Mouse (Mus musculus): ENCODE measurements around the gene Sgce. TPM values are rescaled to one million over a fixed set of nuclear protein-coding genes. Genes with fewer than 3 reads are reported as not detected.
"Not testable (repeated sequence)": the region's sequence is repeated elsewhere in the genome, so short reads cannot be mapped to it uniquely, and the experiment has no call there.

The Sgce gene
- polyA plus RNA-seq, 1 experiment from 2014 or later: 19.6 TPM

GRCm38 (mm10) chr6:4684706-4685340 is 62.2 kb downstream of the Sgce start:
- H3K27me3 ChIP-seq: no peaks in the 10 kb centered on the region
- no peak overlapping the region for H3K4me2 ChIP-seq
- H3K9me3 ChIP-seq (replicated peaks): no peaks in the 10 kb centered on the region
- H3K27ac ChIP-seq (replicated peaks): no peak overlapping the region
- ATAC-seq (ENCODE audit: insufficient read depth): no peak
- H3K9ac ChIP-seq: no peak overlapping the region
- WGBS (ENCODE audit: insufficient replicate concordance): 42% methylated on average over 10 of the region's 10 CpGs
- no peaks in the 10 kb centered on the region for H3K4me1 ChIP-seq (replicated peaks)
- no peak overlapping the region for H3K4me3 ChIP-seq (replicated peaks)
- H3K36me3 ChIP-seq (replicated peaks): no peaks in the 10 kb centered on the region

- H3K9me3 ChIP-seq (replicated peaks): no peaks in the 10 kb centered on the region
- 74% methylated on average over 4 of the region's 4 CpGs for WGBS (ENCODE audit: insufficient replicate concordance)
These were observed 66.4 kb downstream of the Sgce start for GRCm38 (mm10) chr6:4680576-4680975.

GRCm38 (mm10) chr6:4679981-4680380 is 67.0 kb downstream of the Sgce start:
- H3K27ac ChIP-seq (replicated peaks): no peak overlapping the region
- H3K9me3 ChIP-seq (replicated peaks): no peaks in the 10 kb centered on the region
- 77% methylated on average over 1 of the region's 1 CpGs for WGBS (ENCODE audit: insufficient replicate concordance)
- H3K27me3 ChIP-seq: no peaks in the 10 kb centered on the region
- no peaks in the 10 kb centered on the region for H3K4me1 ChIP-seq (replicated peaks)
- no peaks in the 10 kb centered on the region for H3K36me3 ChIP-seq (replicated peaks)
- no peak overlapping the region for H3K9ac ChIP-seq
- ATAC-seq (ENCODE audit: insufficient read depth): no peak
- no peak overlapping the region for H3K4me2 ChIP-seq
- H3K4me3 ChIP-seq (replicated peaks): no peak overlapping the region

More at GRCm38 (mm10) chr6:4680576-4680975, 66.4 kb downstream of the Sgce start:
- H3K27ac ChIP-seq (replicated peaks): no peak overlapping the region
- H3K9ac ChIP-seq: no peak overlapping the region
- no peaks in the 10 kb centered on the region for H3K4me1 ChIP-seq (replicated peaks)
- H3K4me3 ChIP-seq (replicated peaks): no peak overlapping the region
- H3K36me3 ChIP-seq (replicated peaks): no peaks in the 10 kb centered on the region
- ATAC-seq (ENCODE audit: insufficient read depth): no peak
- no peaks in the 10 kb centered on the region for H3K27me3 ChIP-seq
- H3K4me2 ChIP-seq: no peak overlapping the region

- H3K4me3 ChIP-seq (replicated peaks): no peak overlapping the region
- no peaks in the 10 kb centered on the region for H3K27me3 ChIP-seq
- H3K4me2 ChIP-seq: no peak overlapping the region
- WGBS (ENCODE audit: insufficient replicate concordance): 68% methylated on average over 1 of the region's 1 CpGs
- no peaks in the 10 kb centered on the region for H3K36me3 ChIP-seq (replicated peaks)
- no peaks in the 10 kb centered on the region for H3K9me3 ChIP-seq (replicated peaks)
- no peak overlapping the region for H3K27ac ChIP-seq (replicated peaks)
- no peaks in the 10 kb centered on the region for H3K4me1 ChIP-seq (replicated peaks)
- ATAC-seq (ENCODE audit: insufficient read depth): no peak
- no peak overlapping the region for H3K9ac ChIP-seq
These were observed 69.6 kb downstream of the Sgce start for GRCm38 (mm10) chr6:4677356-4677761.

GRCm38 (mm10) chr6:4665154-4665553 is 81.9 kb downstream of the Sgce start:
- H3K9ac ChIP-seq: no peak overlapping the region
- no peaks in the 10 kb centered on the region for H3K27me3 ChIP-seq
- H3K27ac ChIP-seq (replicated peaks): no peak overlapping the region
- H3K4me2 ChIP-seq: no peak overlapping the region
- H3K9me3 ChIP-seq (replicated peaks): no peaks in the 10 kb centered on the region
- no peak for ATAC-seq (ENCODE audit: insufficient read depth)
- H3K4me3 ChIP-seq (replicated peaks): no peak overlapping the region
- 32% methylated on average over 6 of the region's 6 CpGs for WGBS (ENCODE audit: insufficient replicate concordance)
- H3K36me3 ChIP-seq (replicated peaks): no peaks in the 10 kb centered on the region
- H3K4me1 ChIP-seq (replicated peaks): no peaks in the 10 kb centered on the region

GRCm38 (mm10) chr6:4664313-4664712 is 82.7 kb downstream of the Sgce start:
- Histone ChIP-seq H3K36me3 (replicated peaks) (no peaks in the 10 kb centered on the region), H3K27me3 (no peaks in the 10 kb centered on the region), H3K4me1 (replicated peaks) (no peaks in the 10 kb centered on the region), H3K27ac (replicated peaks) (no peak overlapping the region), H3K9me3 (replicated peaks) (no peaks in the 10 kb centered on the region), H3K4me2 (no peak overlapping the region), H3K9ac (no peak overlapping the region), H3K4me3 (replicated peaks) (no peak overlapping the region)
- WGBS (ENCODE audit: insufficient replicate concordance): 18% methylated on average over 2 of the region's 2 CpGs
- no peak for ATAC-seq (ENCODE audit: insufficient read depth)

- Histone ChIP-seq H3K4me3 (replicated peaks) (no peak overlapping the region), H3K27me3 (no peaks in the 10 kb centered on the region), H3K9me3 (replicated peaks) (no peaks in the 10 kb centered on the region), H3K36me3 (replicated peaks) (no peaks in the 10 kb centered on the region), H3K4me2 (no peak overlapping the region), H3K4me1 (replicated peaks) (no peaks in the 10 kb centered on the region), H3K27ac (replicated peaks) (no peak overlapping the region), H3K9ac (no peak overlapping the region)
- ATAC-seq (ENCODE audit: insufficient read depth): no peak
- 10% methylated on average over 2 of the region's 2 CpGs for WGBS (ENCODE audit: insufficient replicate concordance)
These were observed 83.5 kb downstream of the Sgce start for GRCm38 (mm10) chr6:4663516-4663915.

GRCm38 (mm10) chr6:4658861-4659260 is 88.1 kb downstream of the Sgce start:
- Histone ChIP-seq H3K4me1 (replicated peaks) (no peaks in the 10 kb centered on the region), H3K9me3 (replicated peaks) (no peaks in the 10 kb centered on the region), H3K4me3 (replicated peaks) (no peak overlapping the region), H3K27me3 (no peaks in the 10 kb centered on the region), H3K4me2 (no peak overlapping the region), H3K27ac (replicated peaks) (no peak overlapping the region), H3K36me3 (replicated peaks) (no peaks in the 10 kb centered on the region), H3K9ac (no peak overlapping the region)
- no peak for ATAC-seq (ENCODE audit: insufficient read depth)
- 76% methylated on average over 13 of the region's 13 CpGs for WGBS (ENCODE audit: insufficient replicate concordance)

- 77% methylated on average over 4 of the region's 4 CpGs for WGBS (ENCODE audit: insufficient replicate concordance)
- Histone ChIP-seq H3K9me3 (replicated peaks) (no peaks in the 10 kb centered on the region), H3K27ac (replicated peaks) (no peak overlapping the region), H3K4me2 (no peak overlapping the region), H3K4me3 (replicated peaks) (no peak overlapping the region), H3K27me3 (no peaks in the 10 kb centered on the region), H3K4me1 (replicated peaks) (no peaks in the 10 kb centered on the region), H3K36me3 (replicated peaks) (no peaks in the 10 kb centered on the region), H3K9ac (no peak overlapping the region)
- ATAC-seq (ENCODE audit: insufficient read depth): no peak
These were observed 91.1 kb downstream of the Sgce start for GRCm38 (mm10) chr6:4655924-4656323.

GRCm38 (mm10) chr6:4655466-4655865 is 91.5 kb downstream of the Sgce start:
- 22% methylated on average over 5 of the region's 5 CpGs for WGBS (ENCODE audit: insufficient replicate concordance)
- H3K27ac ChIP-seq (replicated peaks): no peak overlapping the region
- no peak overlapping the region for H3K4me3 ChIP-seq (replicated peaks)
- ATAC-seq (ENCODE audit: insufficient read depth): no peak
- H3K4me1 ChIP-seq (replicated peaks): no peaks in the 10 kb centered on the region
- H3K36me3 ChIP-seq (replicated peaks): no peaks in the 10 kb centered on the region
- H3K27me3 ChIP-seq: no peaks in the 10 kb centered on the region
- H3K9me3 ChIP-seq (replicated peaks): no peaks in the 10 kb centered on the region
- no peak overlapping the region for H3K4me2 ChIP-seq
- no peak overlapping the region for H3K9ac ChIP-seq

- not testable (repeated sequence) for H3K9me3 ChIP-seq (replicated peaks); H3K36me3 ChIP-seq (replicated peaks); H3K27ac ChIP-seq (replicated peaks); H3K4me3 ChIP-seq (replicated peaks); H3K4me2 ChIP-seq; ATAC-seq (ENCODE audit: insufficient read depth); H3K9ac ChIP-seq; H3K27me3 ChIP-seq; H3K4me1 ChIP-seq (replicated peaks)
- WGBS (ENCODE audit: insufficient replicate concordance): 82% methylated on average over 12 of the region's 12 CpGs
These were observed 93.3 kb downstream of the Sgce start for GRCm38 (mm10) chr6:4653741-4654140.

- Histone ChIP-seq H3K27me3 (no peaks in the 10 kb centered on the region), H3K27ac (replicated peaks) (no peak overlapping the region), H3K9me3 (replicated peaks) (no peaks in the 10 kb centered on the region), H3K4me1 (replicated peaks) (no peaks in the 10 kb centered on the region), H3K4me3 (replicated peaks) (no peak overlapping the region), H3K9ac (no peak overlapping the region), H3K4me2 (no peak overlapping the region), H3K36me3 (replicated peaks) (no peaks in the 10 kb centered on the region)
- no peak for ATAC-seq (ENCODE audit: insufficient read depth)
- 69% methylated on average over 8 of the region's 8 CpGs for WGBS (ENCODE audit: insufficient replicate concordance)
These were observed 94.3 kb downstream of the Sgce start for GRCm38 (mm10) chr6:4652596-4653134.

Data from liver, embryonic 15.5 days (tissue).